Mouse (Mus musculus): ENCODE data around the gene Rassf6. TPM values are rescaled to one million over a fixed set of nuclear protein-coding genes. Genes with fewer than 3 reads are reported as not detected.

Gene Rassf6
- total RNA-seq, 2 experiments from 2014 or later: not detected

- no peak for ATAC-seq (replicated peaks; ENCODE audit: low FRiP score, poor library complexity, severe bottlenecking)
These were observed 58.3 kb downstream of the Rassf6 start for GRCm38 (mm10) chr5:90582179-90582578.

DNA sequence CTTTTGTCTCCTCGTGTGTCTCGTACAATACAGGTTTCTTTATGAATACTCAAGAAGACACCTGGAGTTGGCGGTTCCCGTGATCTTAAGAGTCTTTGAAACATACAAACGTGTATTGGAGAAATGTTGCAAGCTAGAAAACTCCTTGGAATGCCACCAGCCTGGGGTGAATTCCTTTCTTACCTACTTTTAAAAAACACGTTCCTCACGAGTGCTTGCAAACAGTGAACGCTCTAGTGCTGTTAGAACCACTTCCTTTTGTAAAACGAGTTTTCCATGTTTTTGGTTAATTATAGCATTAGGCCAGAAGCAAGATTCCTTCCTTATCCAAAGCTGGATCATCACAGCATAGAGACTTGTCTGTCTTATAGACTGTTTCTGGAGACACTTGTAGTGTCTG, 60.9 kb downstream of the Rassf6 start:
- no peak for ATAC-seq (replicated peaks; ENCODE audit: low FRiP score, poor library complexity, severe bottlenecking)

GRCm38 (mm10) chr5:90577751-90578150, 62.7 kb downstream of the Rassf6 start:
- no peak for ATAC-seq (replicated peaks; ENCODE audit: low FRiP score, poor library complexity, severe bottlenecking)

GRCm38 (mm10) chr5:90571216-90571615, 69.2 kb downstream of the Rassf6 start:
- ATAC-seq (replicated peaks; ENCODE audit: low FRiP score, poor library complexity, severe bottlenecking): no peak

GRCm38 (mm10) chr5:90568338-90568737, 72.1 kb downstream of the Rassf6 start:
- no peak for ATAC-seq (replicated peaks; ENCODE audit: low FRiP score, poor library complexity, severe bottlenecking)

GRCm38 (mm10) chr5:90567788-90568187, 72.7 kb downstream of the Rassf6 start:
- no peak for ATAC-seq (replicated peaks; ENCODE audit: low FRiP score, poor library complexity, severe bottlenecking)

- ATAC-seq (replicated peaks; ENCODE audit: low FRiP score, poor library complexity, severe bottlenecking): no peak
These were observed 75.3 kb downstream of the Rassf6 start for GRCm38 (mm10) chr5:90565205-90565604.

DNA sequence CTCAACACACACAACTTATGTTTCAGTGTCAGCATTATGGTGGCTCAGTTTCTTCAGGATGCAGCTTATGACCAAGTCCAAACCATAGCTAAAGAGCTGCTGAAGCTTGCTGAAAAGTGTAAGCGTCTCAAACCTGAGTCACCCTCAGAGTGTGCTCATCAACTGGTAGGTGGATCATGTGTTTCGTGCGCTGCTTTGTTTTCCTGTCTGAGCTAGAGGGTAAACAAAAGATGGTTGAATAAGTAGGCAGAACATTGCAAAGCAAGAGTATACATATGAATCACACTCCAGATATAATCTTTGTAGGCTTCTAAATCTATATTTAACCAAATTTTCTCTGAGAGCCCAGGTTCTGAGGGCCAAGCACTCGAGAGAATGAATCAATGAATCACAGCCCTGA, 76.3 kb downstream of the Rassf6 start:
- no peak for ATAC-seq (replicated peaks; ENCODE audit: low FRiP score, poor library complexity, severe bottlenecking)

DNA sequence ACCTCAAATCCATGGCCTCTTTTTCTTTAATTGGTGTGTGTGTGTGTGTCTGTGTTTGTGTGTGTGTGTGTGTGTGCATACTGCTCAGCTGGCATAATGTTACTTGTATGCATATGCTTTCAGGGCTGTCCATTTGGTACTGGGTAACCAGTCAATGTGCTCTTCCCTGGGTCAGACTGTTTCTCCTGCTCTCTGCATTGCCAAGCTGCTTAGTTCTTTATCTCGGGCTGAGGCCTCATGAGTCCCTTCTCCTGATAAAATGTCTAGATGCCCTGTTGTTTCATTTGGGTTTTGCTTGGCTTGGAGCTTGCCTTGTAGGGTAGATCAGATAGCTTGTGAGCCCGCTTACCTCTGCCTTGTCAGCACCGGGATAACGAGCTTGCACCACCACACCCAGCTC, 77.6 kb downstream of the Rassf6 start:
- ATAC-seq (replicated peaks; ENCODE audit: low FRiP score, poor library complexity, severe bottlenecking): no peak

DNA sequence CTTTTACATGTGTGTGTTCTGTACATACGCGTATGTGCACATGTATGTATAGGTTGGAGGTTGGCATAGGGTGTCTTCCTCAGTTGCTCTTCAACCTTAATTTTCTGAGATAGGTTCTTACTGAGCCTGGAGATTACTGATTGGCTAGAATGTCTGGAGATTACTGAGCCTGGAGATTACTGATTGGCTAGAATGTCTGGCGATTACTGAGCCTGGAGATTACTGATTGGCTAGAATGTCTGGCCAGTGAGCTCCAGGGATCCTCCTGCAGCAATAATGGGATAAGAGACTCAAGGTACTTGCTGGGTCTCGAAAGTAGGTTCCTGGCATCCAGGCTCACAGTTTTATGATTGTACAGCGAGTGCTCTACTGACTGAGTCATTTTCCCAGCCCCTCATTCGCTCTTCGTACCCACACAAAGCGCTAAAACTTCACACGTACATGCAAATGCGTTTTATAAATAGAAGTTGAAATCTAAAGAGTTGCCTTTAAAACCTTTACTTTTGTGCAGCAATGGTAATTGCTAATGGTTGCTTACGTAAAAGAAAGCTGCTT, 78.7 kb downstream of the Rassf6 start:
- ATAC-seq (replicated peaks; ENCODE audit: low FRiP score, poor library complexity, severe bottlenecking): no peak

DNA sequence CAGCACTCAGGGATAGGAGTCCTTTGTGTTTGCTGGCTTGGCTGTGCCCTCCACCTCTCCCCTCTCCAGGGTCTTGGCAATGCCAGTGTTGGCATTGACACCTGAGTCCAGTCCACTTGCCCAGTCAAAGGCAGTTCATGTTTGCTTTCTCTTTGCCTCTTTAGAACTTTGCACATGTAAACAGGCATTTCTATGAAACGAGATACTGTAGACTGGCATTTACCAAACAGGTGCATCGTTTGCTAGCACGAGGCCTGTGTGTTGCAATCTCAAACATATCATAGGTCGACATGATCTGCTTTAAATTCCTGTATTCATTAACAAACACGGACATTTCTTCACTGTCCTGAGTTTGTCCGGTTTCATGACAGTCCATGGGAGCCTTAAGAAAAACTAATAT, 79.7 kb downstream of the Rassf6 start, which contains the start of gene 5830473C10Rik:
TSS of gene 5830473C10Rik (plus strand) at position 365 of the 400 bp plus-strand sequence.
- ATAC-seq (replicated peaks; ENCODE audit: low FRiP score, poor library complexity, severe bottlenecking): no peak

- no peak for ATAC-seq (replicated peaks; ENCODE audit: low FRiP score, poor library complexity, severe bottlenecking)
These were observed 84.4 kb downstream of the Rassf6 start for GRCm38 (mm10) chr5:90556052-90556451.

Other genes with a start within 250 kb of the Rassf6 start
- not detected in 2 replicates for gene Alb, start 179.8 kb downstream of the Rassf6 start, total RNA-seq (2015; ENCODE audit: low replicate concordance)
- gene Alb, start 179.8 kb downstream of the Rassf6 start, total RNA-seq (2017; ENCODE audit: low replicate concordance): not detected in 2 replicates
- not detected in 2 replicates for gene Afp, start 149.9 kb downstream of the Rassf6 start, total RNA-seq (2015; ENCODE audit: low replicate concordance)
- not detected in 2 replicates for gene Afp, start 149.9 kb downstream of the Rassf6 start, total RNA-seq (2017; ENCODE audit: low replicate concordance)
- not detected in 2 replicates for gene Afm, start 121.7 kb downstream of the Rassf6 start, total RNA-seq (2015; ENCODE audit: low replicate concordance)
- gene Afm, start 121.7 kb downstream of the Rassf6 start, total RNA-seq (2017; ENCODE audit: low replicate concordance): not detected in 2 replicates
- gene 5830473C10Rik, start 79.5 kb downstream of the Rassf6 start, total RNA-seq (2015; ENCODE audit: low replicate concordance): not detected in 2 replicates
- gene 5830473C10Rik, start 79.5 kb downstream of the Rassf6 start, total RNA-seq (2017; ENCODE audit: low replicate concordance): not detected in 2 replicates
- gene Cxcl5, start 118.7 kb upstream of the Rassf6 start, total RNA-seq (2015; ENCODE audit: low replicate concordance): not detected in 2 replicates
- not detected in 2 replicates for gene Cxcl5, start 118.7 kb upstream of the Rassf6 start, total RNA-seq (2017; ENCODE audit: low replicate concordance)
- gene Ppbp, start 127.9 kb upstream of the Rassf6 start, total RNA-seq (2015; ENCODE audit: low replicate concordance): 10.0 and 10.8 TPM in 2 replicates
- gene Ppbp, start 127.9 kb upstream of the Rassf6 start, total RNA-seq (2017; ENCODE audit: low replicate concordance): 1.7 TPM in 1 of 2 replicates, not detected in the other
- gene Pf4, start 131.8 kb upstream of the Rassf6 start, total RNA-seq (2015; ENCODE audit: low replicate concordance): 29.0 and 49.1 TPM in 2 replicates
- gene Pf4, start 131.8 kb upstream of the Rassf6 start, total RNA-seq (2017; ENCODE audit: low replicate concordance): 6.4 and 12.8 TPM in 2 replicates
- gene Cxcl3, start 145.4 kb upstream of the Rassf6 start, total RNA-seq (2015; ENCODE audit: low replicate concordance): not detected in 2 replicates
- not detected in 2 replicates for gene Cxcl3, start 145.4 kb upstream of the Rassf6 start, total RNA-seq (2017; ENCODE audit: low replicate concordance)
- gene Cxcl15, start 153.9 kb upstream of the Rassf6 start, total RNA-seq (2015; ENCODE audit: low replicate concordance): not detected in 2 replicates
- not detected in 2 replicates for gene Cxcl15, start 153.9 kb upstream of the Rassf6 start, total RNA-seq (2017; ENCODE audit: low replicate concordance)

Data from erythroblast, adult 5-6 weeks (primary cell).